Mouse (Mus musculus) erythroblast, embryonic 14.5 days (primary cell): ENCODE measurements around the gene Sult6b2. TPM values are rescaled to one million over a fixed set of nuclear protein-coding genes. Genes with fewer than 3 reads are reported as not detected.

Experiments used
- H3K27me3 ChIP-seq: 2 replicates; pipeline ENCODE4 v1.6.1; 2012; ENCODE audit warnings: inconsistent platforms; ENCODE audit not compliant: control insufficient read depth
- H3K36me3 ChIP-seq: 2 replicates; pipeline ENCODE4 v1.6.1; 2012; ENCODE audit warnings: mild to moderate bottlenecking, inconsistent platforms; ENCODE audit not compliant: control insufficient read depth
- H3K4me1 ChIP-seq: 2 replicates; pipeline ENCODE4 v1.6.1; 2012; ENCODE audit warnings: inconsistent platforms; ENCODE audit not compliant: control insufficient read depth
- H3K4me3 ChIP-seq: replicated peaks from 2 replicates; pipeline ENCODE3; 2012; ENCODE audit warnings: moderate library complexity, mild to moderate bottlenecking, inconsistent platforms
- H3K9me3 ChIP-seq: 2 replicates; pipeline ENCODE4 v1.6.1; 2012; ENCODE audit warnings: low read length, inconsistent platforms, mixed read lengths; ENCODE audit not compliant: control insufficient read depth
- GATA1 ChIP-seq: IDR thresholded peaks from 2 replicates; pipeline ENCODE4 v1.6.1; 2012; ENCODE audit warnings: low read length, inconsistent platforms, mixed read lengths
- TAL1 ChIP-seq: IDR thresholded peaks from 3 replicates; pipeline ENCODE4 v1.6.1; 2012; ENCODE audit warnings: low read length, inconsistent platforms, mixed read lengths
- polyA plus RNA-seq: library from polyadenylated mRNA; stranded (reverse); fragments of >175 nt; gene quantifications from 2 replicates; pipeline ENCODE4 v1.2.3, GENCODE M21; 2012

The Sult6b2 gene
- polyA plus RNA-seq, 1 experiment, result not detected

GRCm38 (mm10) chr6:142788042-142788987, 16.0 kb downstream of the Sult6b2 start:
- Histone ChIP-seq H3K27me3 (no peaks in the 10 kb centered on the region), H3K4me1 (no peaks in the 10 kb centered on the region), H3K9me3 (no peaks in the 10 kb centered on the region), H3K4me3 (no peak overlapping the region), H3K36me3 (no peaks in the 10 kb centered on the region)
- TF ChIP-seq GATA1 (no peak), TAL1 (no peak)

DNA sequence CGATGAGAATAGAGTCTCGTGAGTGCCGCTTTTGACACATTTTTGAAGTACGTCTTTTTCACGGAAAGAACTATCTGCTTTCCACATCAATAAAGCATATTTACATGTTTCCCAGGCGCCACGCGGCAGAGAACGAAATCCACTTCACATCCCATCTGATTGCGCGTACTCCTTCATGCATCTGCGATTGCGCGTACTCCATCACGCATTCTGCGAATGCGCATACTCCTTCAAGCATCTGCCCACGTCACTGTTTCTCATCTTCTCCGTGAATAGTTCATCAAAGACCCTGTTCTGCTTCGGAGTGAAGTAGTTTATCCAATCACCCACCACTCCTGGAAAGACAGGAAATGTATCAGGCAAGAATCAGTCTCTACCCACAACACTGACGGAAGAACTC, 18.2 kb downstream of the Sult6b2 start:
- Histone ChIP-seq H3K27me3 (no peaks in the 10 kb centered on the region), H3K4me3 (no peak overlapping the region), H3K9me3 (no peaks in the 10 kb centered on the region), H3K4me1 (no peaks in the 10 kb centered on the region), H3K36me3 (no peaks in the 10 kb centered on the region)
- no peak for TF ChIP-seq TAL1
- TF ChIP-seq GATA1, result no peak

DNA sequence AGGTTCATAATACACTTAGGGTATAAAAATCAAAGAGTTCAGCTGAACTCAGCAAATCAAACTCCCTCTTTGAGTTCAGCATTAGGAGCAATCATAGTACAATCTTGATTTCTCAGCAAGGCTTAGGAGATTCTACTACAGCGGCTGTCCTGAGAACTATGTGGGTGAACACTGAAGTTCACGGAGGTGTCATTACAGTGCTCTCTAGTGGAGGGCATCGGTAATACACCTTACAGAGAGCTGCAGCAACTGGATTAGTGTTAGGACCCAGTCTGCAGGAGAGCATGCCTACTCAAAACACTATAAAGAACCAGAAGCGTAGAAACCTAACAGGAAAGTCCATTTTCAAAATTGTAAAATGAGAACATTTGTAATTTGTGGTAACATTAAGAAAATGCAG, 19.0 kb downstream of the Sult6b2 start:
- Histone ChIP-seq H3K27me3 (no peaks in the 10 kb centered on the region), H3K4me3 (no peak overlapping the region), H3K9me3 (no peaks in the 10 kb centered on the region), H3K36me3 (no peaks in the 10 kb centered on the region), H3K4me1 (no peaks in the 10 kb centered on the region)
- TF ChIP-seq TAL1 (no peak), GATA1 (no peak)

DNA sequence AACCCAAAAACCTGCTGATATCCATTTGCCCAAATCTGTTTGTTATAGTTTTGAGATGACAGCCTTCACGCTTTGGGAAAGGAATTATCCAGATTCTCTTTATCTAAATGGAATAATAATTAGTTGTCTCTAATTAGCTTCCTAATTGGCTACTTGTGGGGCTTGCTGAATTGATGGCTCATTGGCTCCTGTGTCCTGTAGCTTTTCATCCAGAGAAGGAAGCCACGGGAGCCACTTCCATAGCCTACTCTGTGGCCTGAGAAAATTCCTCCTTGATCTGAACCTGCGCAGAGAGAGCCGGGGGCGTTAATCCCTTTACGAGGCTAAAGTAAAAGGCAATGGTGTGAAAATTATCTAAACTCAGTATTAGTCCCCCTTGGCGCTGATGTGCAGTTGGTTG, 23.0 kb downstream of the Sult6b2 start:
- peaks cover 4% of the 10 kb centered on the region for H3K4me1 ChIP-seq
- no peaks in the 10 kb centered on the region for H3K9me3 ChIP-seq
- TF ChIP-seq TAL1, result no peak
- TF ChIP-seq GATA1, result no peak
- no peaks in the 10 kb centered on the region for H3K27me3 ChIP-seq
- peaks cover 24% of the 10 kb centered on the region for H3K36me3 ChIP-seq
- H3K4me3 ChIP-seq, result no peak overlapping the region

DNA sequence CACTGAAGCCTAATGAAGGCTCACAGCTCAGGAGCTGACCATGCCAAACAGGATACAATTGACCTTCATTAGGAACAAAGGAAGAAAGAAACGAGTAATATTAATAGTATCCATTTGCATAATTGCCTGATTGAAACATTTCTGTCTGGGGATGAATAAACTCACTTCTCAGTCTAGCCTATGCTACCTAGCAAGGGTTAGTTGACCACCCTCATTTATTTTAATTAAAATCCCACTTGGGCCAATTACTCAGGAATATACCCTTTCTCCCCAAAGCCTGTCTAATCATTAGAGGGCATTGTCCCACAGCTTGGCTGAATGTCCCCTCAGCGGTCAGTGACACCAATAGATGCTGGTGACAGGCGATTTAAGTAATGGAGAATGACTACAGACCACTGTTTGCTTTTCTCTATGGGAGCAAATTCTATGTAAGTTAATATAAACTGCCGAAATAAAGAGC, 23.7 kb downstream of the Sult6b2 start:
- TF ChIP-seq TAL1 (no peak), GATA1 (no peak)
- no peaks in the 10 kb centered on the region for H3K27me3 ChIP-seq
- peaks cover 31% of the 10 kb centered on the region for H3K36me3 ChIP-seq
- peaks cover 4% of the 10 kb centered on the region for H3K4me1 ChIP-seq
- no peaks in the 10 kb centered on the region for H3K9me3 ChIP-seq
- no peak overlapping the region for H3K4me3 ChIP-seq

- Histone ChIP-seq H3K27me3 (no peaks in the 10 kb centered on the region), H3K4me1 (peaks cover 4% of the 10 kb centered on the region)
Measured at GRCm38 (mm10) chr6:142779812-142780573, 24.3 kb downstream of the Sult6b2 start.

GRCm38 (mm10) chr6:142779045-142779811, 25.1 kb downstream of the Sult6b2 start:
- Histone ChIP-seq H3K9me3 (no peaks in the 10 kb centered on the region), H3K4me3 (no peak overlapping the region), H3K36me3 (peaks cover 45% of the 10 kb centered on the region), H3K4me1 (peaks cover 4% of the 10 kb centered on the region), H3K27me3 (no peaks in the 10 kb centered on the region)
- no peak for TF ChIP-seq TAL1
- no peak for TF ChIP-seq GATA1

More at GRCm38 (mm10) chr6:142779812-142780573, 24.3 kb downstream of the Sult6b2 start:
- TF ChIP-seq TAL1 (no peak), GATA1 (no peak)
- H3K36me3 ChIP-seq, result peaks cover 37% of the 10 kb centered on the region
- H3K9me3 ChIP-seq, result no peaks in the 10 kb centered on the region
- H3K4me3 ChIP-seq, result no peak overlapping the region

DNA sequence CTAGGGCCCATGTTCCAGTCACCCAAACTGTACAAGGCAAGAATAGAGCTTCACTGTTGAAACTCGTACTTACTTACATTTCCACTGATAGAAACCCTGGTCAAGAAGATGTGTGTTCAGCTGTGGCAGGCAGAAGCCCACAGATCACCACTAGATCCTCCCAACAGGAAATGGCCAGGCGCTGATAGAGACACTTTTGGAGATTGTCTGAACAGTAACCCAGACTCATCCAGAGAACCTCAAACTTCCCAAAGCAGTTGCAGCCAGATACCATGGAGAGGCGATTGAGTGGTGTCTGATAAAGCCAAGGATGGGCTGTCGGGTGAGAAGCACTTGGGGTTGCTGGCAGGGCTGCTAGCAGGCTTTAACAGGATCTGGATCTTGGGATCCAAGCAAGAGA, 27.4 kb downstream of the Sult6b2 start:
- H3K27me3 ChIP-seq, result no peaks in the 10 kb centered on the region
- peaks cover 4% of the 10 kb centered on the region for H3K4me1 ChIP-seq
- peaks cover 68% of the 10 kb centered on the region for H3K36me3 ChIP-seq

More for the DNA sequence above, 27.4 kb downstream of the Sult6b2 start:
- Histone ChIP-seq H3K9me3 (no peaks in the 10 kb centered on the region), H3K4me3 (no peak overlapping the region)
- TF ChIP-seq TAL1 (no peak), GATA1 (no peak)
